Mouse (Mus musculus) heart, adult 10 weeks (tissue): ENCODE results near the gene Vmn2r11. TPM values are rescaled to one million over a fixed set of nuclear protein-coding genes. Genes with fewer than 3 reads are reported as not detected.

Experiments
- polyA plus RNA-seq: library from polyadenylated mRNA; stranded (reverse); fragments of 350-450 nt; fragmentation: Illumina TruSeq; extraction: RNeasy Lipid Tissue Mini Kit (QIAGEN cat#74804); gene quantifications from one replicate; pipeline ENCODE4 v1.2.3, GENCODE M21; 2014; ENCODE audit warnings: low read depth, low replicate concordance

Gene Vmn2r11
- polyA plus RNA-seq = not detected

DNA sequence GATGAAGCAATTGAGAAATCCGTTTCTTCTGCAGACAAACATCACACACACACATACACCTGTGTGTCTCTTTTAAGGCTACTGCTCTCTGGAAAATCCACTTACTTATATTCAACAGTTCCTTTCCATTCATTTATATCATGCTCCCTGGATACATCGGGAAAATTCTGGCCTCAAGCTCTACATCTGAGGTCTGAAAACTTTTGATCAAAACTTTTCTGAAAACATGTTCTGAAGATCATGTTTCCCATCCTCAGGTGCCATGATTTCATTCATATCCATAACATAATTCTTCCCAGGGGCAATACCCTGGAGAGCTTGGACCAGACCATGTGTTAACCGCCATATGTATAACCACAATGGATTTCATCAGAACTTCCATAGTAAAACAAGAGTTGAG lies at the start of gene Vmn2r11:
TSS of gene Vmn2r11 (minus strand) at position 101 of the 400 bp plus-strand sequence.

GRCm38 (mm10) chr5:109097850-109098249 lies 38.5 kb upstream of the Vmn2r11 start, which contains the start of gene Vmn2r12:
Gene Vmn2r12 (minus strand): TSS chr5:109097950.

GRCm38 (mm10) chr5:109006427-109006826 lies 52.9 kb downstream of the Vmn2r11 start, which contains the start of gene Vmn2r10:
Gene Vmn2r10 (minus strand): TSS chr5:109006527.

Other genes starting within 250 kb of the Vmn2r11 start
- not detected for gene Vmn2r9, start 207.0 kb downstream of the Vmn2r11 start, polyA plus RNA-seq
- gene Vmn2r10, start 53.0 kb downstream of the Vmn2r11 start, polyA plus RNA-seq = not detected
- gene Vmn2r12, start 38.4 kb upstream of the Vmn2r11 start, polyA plus RNA-seq = not detected
- gene Vmn2r13, start 132.6 kb upstream of the Vmn2r11 start, polyA plus RNA-seq = not detected
- gene Vmn2r14, start 165.1 kb upstream of the Vmn2r11 start, polyA plus RNA-seq = not detected
- not detected for gene Vmn2r15, start 238.1 kb upstream of the Vmn2r11 start, polyA plus RNA-seq